Mouse (Mus musculus): ENCODE measurements around the gene Ndufb11. TPM values are rescaled to one million over a fixed set of nuclear protein-coding genes. Genes with fewer than 3 reads are reported as not detected.

The Ndufb11 gene
- polyA plus RNA-seq, 2 experiments, result 173 to 262 TPM

- DNase-seq (ENCODE audit: low spot score) (no peak), ATAC-seq (ENCODE audit: low FRiP score, low read depth) (peak; percentile 38)
- TF ChIP-seq POLR2A (IDR thresholded peaks at IDR 0.05; ENCODE audit: borderline replicate concordance, extremely low read depth, insufficient read depth, insufficient read length), result no peak
- H3K27me3 ChIP-seq (ENCODE audit: control insufficient read depth, insufficient read depth, low read length), result no peaks in the 10 kb centered on the region
- no peaks in the 10 kb centered on the region for H3K9me3 ChIP-seq (ENCODE audit: control insufficient read depth, low read length)
- peak overlapping the region; percentile 85 for H3K27ac ChIP-seq (replicated peaks; ENCODE audit: low read depth, low read length)
- peak overlapping the region; percentile 56 for H3K4me3 ChIP-seq (replicated peaks; ENCODE audit: low read length)
- WGBS, result 24% methylated on average over 17 of the region's 17 CpGs
- peaks cover 11% of the 10 kb centered on the region for H3K36me3 ChIP-seq (ENCODE audit: control insufficient read depth, insufficient read depth, low read length)
- H3K4me1 ChIP-seq (ENCODE audit: control insufficient read depth, insufficient read depth, low read length), result no peaks in the 10 kb centered on the region
- H3K4me2 ChIP-seq (replicated peaks; ENCODE audit: low read depth, low read length, severe bottlenecking), result peak overlapping the region; percentile 47
- H3K9ac ChIP-seq (ENCODE audit: low read depth, low read length, severe bottlenecking), result peak overlapping the region; percentile 51
Observed at GRCm38 (mm10) chrX:20616861-20617175, 601 bp downstream of the Ndufb11 start.

GRCm38 (mm10) chrX:20608500-20608899 lies 8.9 kb downstream of the Ndufb11 start:
- TF ChIP-seq POLR2A (IDR thresholded peaks at IDR 0.05; ENCODE audit: borderline replicate concordance, extremely low read depth, insufficient read depth, insufficient read length), result no peak
- Histone ChIP-seq H3K9me3 (ENCODE audit: control insufficient read depth, low read length) (no peaks in the 10 kb centered on the region), H3K4me1 (ENCODE audit: control insufficient read depth, insufficient read depth, low read length) (no peaks in the 10 kb centered on the region), H3K27me3 (ENCODE audit: control insufficient read depth, insufficient read depth, low read length) (no peaks in the 10 kb centered on the region), H3K4me2 (replicated peaks; ENCODE audit: low read depth, low read length, severe bottlenecking) (no peak overlapping the region), H3K4me3 (replicated peaks; ENCODE audit: low read length) (no peak overlapping the region), H3K36me3 (ENCODE audit: control insufficient read depth, insufficient read depth, low read length) (no peaks in the 10 kb centered on the region), H3K27ac (replicated peaks; ENCODE audit: low read depth, low read length) (no peak overlapping the region), H3K9ac (ENCODE audit: low read depth, low read length, severe bottlenecking) (no peak overlapping the region)
- 87% methylated on average over 4 of the region's 4 CpGs for WGBS
- ATAC-seq (ENCODE audit: low FRiP score, low read depth) (no peak), DNase-seq (ENCODE audit: low spot score) (no peak)

DNA sequence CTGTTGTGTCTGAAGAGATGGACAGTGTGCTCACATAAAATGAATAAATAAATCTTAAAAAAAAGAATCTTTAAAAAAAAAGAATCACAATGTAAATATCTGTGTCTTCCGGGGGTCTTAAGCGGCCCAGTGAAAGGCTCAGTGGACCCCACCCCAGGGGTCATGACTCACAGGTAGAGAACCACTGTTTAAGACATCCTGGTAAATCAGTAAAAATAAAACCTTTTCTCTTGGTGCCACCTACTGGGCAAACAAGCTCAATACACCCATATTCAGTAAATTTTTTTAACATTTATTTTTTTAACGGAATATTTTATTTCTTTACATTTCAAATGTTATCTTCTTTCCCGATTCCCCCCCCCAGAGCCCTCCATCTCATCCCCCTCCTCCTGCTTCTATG lies 29.5 kb downstream of the Ndufb11 start:
- Histone ChIP-seq H3K9me3 (ENCODE audit: control insufficient read depth, low read length) (no peaks in the 10 kb centered on the region), H3K27me3 (ENCODE audit: control insufficient read depth, insufficient read depth, low read length) (no peaks in the 10 kb centered on the region), H3K4me2 (replicated peaks; ENCODE audit: low read depth, low read length, severe bottlenecking) (no peak overlapping the region), H3K4me1 (ENCODE audit: control insufficient read depth, insufficient read depth, low read length) (no peaks in the 10 kb centered on the region), H3K27ac (replicated peaks; ENCODE audit: low read depth, low read length) (no peak overlapping the region), H3K9ac (ENCODE audit: low read depth, low read length, severe bottlenecking) (no peak overlapping the region), H3K4me3 (replicated peaks; ENCODE audit: low read length) (no peak overlapping the region), H3K36me3 (ENCODE audit: control insufficient read depth, insufficient read depth, low read length) (no peaks in the 10 kb centered on the region)
- DNase-seq (ENCODE audit: low spot score), result peak; percentile 12
- ATAC-seq (ENCODE audit: low FRiP score, low read depth), result no peak
- no peak for TF ChIP-seq POLR2A (IDR thresholded peaks at IDR 0.05; ENCODE audit: borderline replicate concordance, extremely low read depth, insufficient read depth, insufficient read length)
- 21% methylated on average over 4 of the region's 4 CpGs for WGBS

DNA sequence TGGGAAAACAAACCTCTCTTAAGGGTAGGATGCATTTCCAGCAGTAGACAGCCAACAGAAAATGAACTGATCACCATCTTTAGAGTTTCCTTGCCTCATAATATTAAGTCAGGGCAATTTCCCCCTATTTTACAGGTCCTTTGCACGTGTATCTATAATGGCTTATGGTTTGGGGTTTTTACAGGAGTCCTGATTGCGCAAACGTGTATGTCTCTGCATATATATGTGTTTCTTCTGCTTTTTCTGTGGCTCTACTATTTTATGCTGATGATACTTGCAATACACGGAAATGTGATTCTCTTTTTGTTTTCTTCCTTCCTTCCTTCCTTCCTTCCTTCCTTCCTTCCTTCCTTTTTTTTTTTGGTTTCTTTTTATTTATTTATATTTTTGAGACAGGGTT lies 43.5 kb downstream of the Ndufb11 start:
- Histone ChIP-seq H3K4me2 (replicated peaks; ENCODE audit: low read depth, low read length, severe bottlenecking) (no peak overlapping the region), H3K36me3 (ENCODE audit: control insufficient read depth, insufficient read depth, low read length) (no peaks in the 10 kb centered on the region), H3K4me3 (replicated peaks; ENCODE audit: low read length) (no peak overlapping the region), H3K9ac (ENCODE audit: low read depth, low read length, severe bottlenecking) (no peak overlapping the region), H3K27me3 (ENCODE audit: control insufficient read depth, insufficient read depth, low read length) (no peaks in the 10 kb centered on the region), H3K9me3 (ENCODE audit: control insufficient read depth, low read length) (no peaks in the 10 kb centered on the region), H3K4me1 (ENCODE audit: control insufficient read depth, insufficient read depth, low read length) (no peaks in the 10 kb centered on the region), H3K27ac (replicated peaks; ENCODE audit: low read depth, low read length) (no peak overlapping the region)
- TF ChIP-seq POLR2A (IDR thresholded peaks at IDR 0.05; ENCODE audit: borderline replicate concordance, extremely low read depth, insufficient read depth, insufficient read length), result no peak
- DNase-seq (ENCODE audit: low spot score), result no peak
- ATAC-seq (ENCODE audit: low FRiP score, low read depth), result no peak
- 78% methylated on average over 4 of the region's 4 CpGs for WGBS

DNA sequence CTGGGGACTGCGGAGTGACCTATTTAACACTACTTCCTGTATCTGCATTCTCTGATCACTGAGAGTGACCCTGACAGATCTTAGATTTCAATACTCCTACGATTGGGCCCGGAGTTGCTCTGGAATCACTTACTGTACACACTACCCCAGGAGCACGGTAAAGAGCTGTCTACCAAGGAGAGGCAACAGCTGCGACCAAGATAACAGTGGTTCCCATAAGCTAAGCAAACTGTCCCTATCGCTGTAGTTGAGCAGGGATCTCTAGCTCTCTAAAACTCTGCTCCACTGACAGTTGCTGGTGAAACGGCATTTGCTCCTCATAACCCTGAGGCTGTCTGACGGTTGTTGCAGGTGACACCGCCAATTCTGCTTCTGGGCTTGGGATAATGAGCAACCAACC lies 44.7 kb downstream of the Ndufb11 start:
- H3K4me2 ChIP-seq (replicated peaks; ENCODE audit: low read depth, low read length, severe bottlenecking), result no peak overlapping the region
- no peak for ATAC-seq (ENCODE audit: low FRiP score, low read depth)
- no peak for DNase-seq (ENCODE audit: low spot score)
- no peaks in the 10 kb centered on the region for H3K9me3 ChIP-seq (ENCODE audit: control insufficient read depth, low read length)
- no peaks in the 10 kb centered on the region for H3K36me3 ChIP-seq (ENCODE audit: control insufficient read depth, insufficient read depth, low read length)
- 65% methylated on average over 9 of the region's 9 CpGs for WGBS
- no peak overlapping the region for H3K27ac ChIP-seq (replicated peaks; ENCODE audit: low read depth, low read length)
- no peak overlapping the region for H3K4me3 ChIP-seq (replicated peaks; ENCODE audit: low read length)
- TF ChIP-seq POLR2A (IDR thresholded peaks at IDR 0.05; ENCODE audit: borderline replicate concordance, extremely low read depth, insufficient read depth, insufficient read length), result no peak
- H3K27me3 ChIP-seq (ENCODE audit: control insufficient read depth, insufficient read depth, low read length), result no peaks in the 10 kb centered on the region
- no peak overlapping the region for H3K9ac ChIP-seq (ENCODE audit: low read depth, low read length, severe bottlenecking)
- no peaks in the 10 kb centered on the region for H3K4me1 ChIP-seq (ENCODE audit: control insufficient read depth, insufficient read depth, low read length)

DNA sequence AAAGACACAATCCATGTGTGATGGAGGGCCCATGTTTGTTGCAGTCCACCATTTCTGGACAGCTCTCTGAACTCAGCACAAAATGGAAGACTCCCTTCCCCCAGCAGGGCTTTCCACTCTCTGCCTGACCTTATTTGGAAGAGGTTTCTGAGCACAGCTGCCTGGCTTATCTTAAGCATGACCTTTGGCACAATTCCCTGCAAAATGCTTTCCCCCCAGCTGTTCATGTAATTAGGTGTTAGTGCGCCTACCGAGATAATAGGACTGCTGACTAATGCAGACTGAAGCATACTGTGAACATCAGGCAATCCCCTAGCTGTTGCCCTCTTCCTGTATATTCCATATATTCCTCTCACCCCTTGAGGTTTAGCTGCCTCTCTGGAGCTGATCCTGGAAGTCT lies 46.4 kb downstream of the Ndufb11 start:
- Histone ChIP-seq H3K4me2 (replicated peaks; ENCODE audit: low read depth, low read length, severe bottlenecking) (no peak overlapping the region), H3K27me3 (ENCODE audit: control insufficient read depth, insufficient read depth, low read length) (no peaks in the 10 kb centered on the region), H3K36me3 (ENCODE audit: control insufficient read depth, insufficient read depth, low read length) (no peaks in the 10 kb centered on the region), H3K4me1 (ENCODE audit: control insufficient read depth, insufficient read depth, low read length) (no peaks in the 10 kb centered on the region), H3K9me3 (ENCODE audit: control insufficient read depth, low read length) (no peaks in the 10 kb centered on the region), H3K27ac (replicated peaks; ENCODE audit: low read depth, low read length) (no peak overlapping the region), H3K9ac (ENCODE audit: low read depth, low read length, severe bottlenecking) (no peak overlapping the region), H3K4me3 (replicated peaks; ENCODE audit: low read length) (no peak overlapping the region)
- no peak for TF ChIP-seq POLR2A (IDR thresholded peaks at IDR 0.05; ENCODE audit: borderline replicate concordance, extremely low read depth, insufficient read depth, insufficient read length)
- peak; percentile 5 for DNase-seq (ENCODE audit: low spot score)
- no peak for ATAC-seq (ENCODE audit: low FRiP score, low read depth)
- WGBS, result 50% methylated on average over 2 of the region's 2 CpGs

Other genes starting within 250 kb of the Ndufb11 start
- gene Jade3, start 191.9 kb downstream of the Ndufb11 start, polyA plus RNA-seq (2012; rRNA removed), result 3.3 and 4.3 TPM in 2 replicates
- gene Jade3, start 191.9 kb downstream of the Ndufb11 start, polyA plus RNA-seq (2014; fragmentation: Nextera tagmentation; extraction: Ambion mirVana), result 6.2 and 7.3 TPM in 2 replicates
- 0.20 TPM in 1 of 2 replicates, not detected in the other for gene Rgn, start 67.8 kb downstream of the Ndufb11 start, polyA plus RNA-seq (2012; rRNA removed)
- 0.26 and 0.36 TPM in 2 replicates for gene Rgn, start 67.8 kb downstream of the Ndufb11 start, polyA plus RNA-seq (2014; fragmentation: Nextera tagmentation; extraction: Ambion mirVana)
- gene Rbm10, start 116 bp downstream of the Ndufb11 start, polyA plus RNA-seq (2012; rRNA removed), result 73.6 and 86.5 TPM in 2 replicates
- 51.7 and 56.8 TPM in 2 replicates for gene Rbm10, start 116 bp downstream of the Ndufb11 start, polyA plus RNA-seq (2014; fragmentation: Nextera tagmentation; extraction: Ambion mirVana)
- gene Uba1, start 40.7 kb upstream of the Ndufb11 start, polyA plus RNA-seq (2012; rRNA removed), result 246 and 331 TPM in 2 replicates
- gene Uba1, start 40.7 kb upstream of the Ndufb11 start, polyA plus RNA-seq (2014; fragmentation: Nextera tagmentation; extraction: Ambion mirVana), result 181 and 183 TPM in 2 replicates
- gene Cdk16, start 70.3 kb upstream of the Ndufb11 start, polyA plus RNA-seq (2012; rRNA removed), result 256 and 298 TPM in 2 replicates
- 102 and 109 TPM in 2 replicates for gene Cdk16, start 70.3 kb upstream of the Ndufb11 start, polyA plus RNA-seq (2014; fragmentation: Nextera tagmentation; extraction: Ambion mirVana)
- 78.3 and 87.0 TPM in 2 replicates for gene Usp11, start 86.3 kb upstream of the Ndufb11 start, polyA plus RNA-seq (2012; rRNA removed)
- 43.5 and 49.7 TPM in 2 replicates for gene Usp11, start 86.3 kb upstream of the Ndufb11 start, polyA plus RNA-seq (2014; fragmentation: Nextera tagmentation; extraction: Ambion mirVana)
- 196 and 236 TPM in 2 replicates for gene Araf, start 180.2 kb upstream of the Ndufb11 start, polyA plus RNA-seq (2012; rRNA removed)
- 87.1 and 97.1 TPM in 2 replicates for gene Araf, start 180.2 kb upstream of the Ndufb11 start, polyA plus RNA-seq (2014; fragmentation: Nextera tagmentation; extraction: Ambion mirVana)

Measured in limb, embryonic 14.5 days (tissue).